Comparison of ENCODE assay signal across 8 mouse cellular contexts in the genomic region with DNA sequence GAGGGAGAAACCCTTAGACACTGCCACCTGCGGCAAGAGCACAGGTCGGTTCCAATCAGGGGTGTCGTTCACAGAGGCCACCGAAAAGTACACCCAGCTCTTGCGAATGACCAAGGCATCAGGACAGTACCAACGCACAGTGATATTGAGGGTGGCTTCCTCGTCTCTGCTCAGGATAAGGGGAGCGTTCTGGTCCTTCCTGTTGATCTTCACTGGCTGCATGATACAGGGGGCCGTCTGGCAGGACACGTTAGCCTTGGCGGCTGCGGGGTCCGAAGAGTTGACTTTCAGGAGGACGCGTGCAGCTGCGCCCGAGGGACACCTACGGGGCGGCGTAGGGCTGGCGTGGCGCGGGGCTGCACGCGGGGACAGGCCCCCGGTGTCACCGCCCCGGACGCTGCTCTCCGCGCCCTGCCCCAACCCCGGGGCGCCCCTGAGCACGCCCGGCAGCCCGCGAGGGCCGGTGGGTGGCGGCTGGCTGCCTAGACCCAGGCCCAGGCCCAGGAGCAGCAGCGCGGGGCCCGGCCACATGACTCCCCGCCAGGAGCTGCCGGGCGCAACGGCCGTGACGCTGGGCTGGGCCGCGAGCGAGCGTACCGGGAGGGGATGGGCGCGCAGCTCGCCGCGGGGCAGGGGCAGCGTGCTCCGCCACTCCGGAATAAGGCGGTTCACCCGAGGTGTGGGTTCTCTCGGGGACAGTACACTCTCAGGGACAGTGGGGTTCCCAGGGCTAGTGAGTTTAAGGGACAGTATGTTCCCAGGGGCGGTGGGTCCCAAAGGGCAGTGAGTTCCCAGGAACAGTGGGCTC. TPM values are rescaled to one million over a fixed set of nuclear protein-coding genes. Genes with fewer than 3 reads are reported as not detected.
DNase-seq lines count a peak whose midpoint lies in the region; ATAC-seq and TF ChIP-seq lines count a peak whose summit lies in the region.

A gene (minus strand): TSS at position 532 of the 808 bp plus-strand sequence.

- peak; percentile 36 for DNase-seq in kidney, adult 18-20 months
- DNase-seq in kidney, adult 9 months = no peak
- DNase-seq in Muller cell, postnatal 12 days (ENCODE audit: inconsistent ontology term) = peak; percentile 17
- peak; percentile 73 for DNase-seq in embryo, embryonic 11 days
- peak; percentile 60 to 74 for DNase-seq in kidney, postnatal 4 days
- peak; percentile 51 for DNase-seq in midbrain, embryonic 10.5 days (ENCODE audit: low spot score)
- peak; percentile 45 for DNase-seq in stomach, postnatal 0 days (ENCODE audit: low spot score)

- ATAC-seq in heart, embryonic 13.5 days (ENCODE audit: extremely low read depth, insufficient number of reproducible peaks, low FRiP score, low TSS enrichment) = peak; percentile 51; the same call in 1 of the 2 replicates
- peak; percentile 85 for ATAC-seq in stomach, postnatal 0 days (ENCODE audit: low FRiP score, low TSS enrichment)

- peaks cover 49% of the 10 kb centered on the region for H3K27me3 ChIP-seq in heart, embryonic 13.5 days (replicated peaks)
- peaks cover 39% of the 10 kb centered on the region for H3K27me3 ChIP-seq in midbrain, embryonic 10.5 days (ENCODE audit: low read depth, poor library complexity, severe bottlenecking)
- no peaks in the 10 kb centered on the region for H3K27me3 ChIP-seq in stomach, postnatal 0 days (ENCODE audit: control insufficient read depth, insufficient read depth, low read length)

- no peak within 1 kb of the TSS for H3K27ac ChIP-seq in heart, embryonic 13.5 days (replicated peaks)
- peak within 1 kb of the TSS; percentile 82 for H3K27ac ChIP-seq in midbrain, embryonic 10.5 days (replicated peaks)
- H3K27ac ChIP-seq in stomach, postnatal 0 days (replicated peaks) = 0 out of 2 replicates have a peak within 1 kb of the TSS, but pooled peaks have one; percentile 53

- peaks cover 3% of the 10 kb centered on the region; the same call in 1 of the 2 replicates for H3K4me1 ChIP-seq in heart, embryonic 13.5 days
- peaks cover 10% of the 10 kb centered on the region for H3K4me1 ChIP-seq in midbrain, embryonic 10.5 days
- H3K4me1 ChIP-seq in stomach, postnatal 0 days (replicated peaks; ENCODE audit: control insufficient read depth, insufficient read depth) = no peaks in the 10 kb centered on the region

- no peak for TF ChIP-seq EP300 in stomach, postnatal 0 days (optimal IDR thresholded peaks at IDR 0.05)

- no peaks in the 10 kb centered on the region for H3K36me3 ChIP-seq in heart, embryonic 13.5 days
- H3K36me3 ChIP-seq in midbrain, embryonic 10.5 days = no peaks in the 10 kb centered on the region
- no peaks in the 10 kb centered on the region for H3K36me3 ChIP-seq in stomach, postnatal 0 days (ENCODE audit: control insufficient read depth, insufficient read depth, low read length)

- peak within 1 kb of the TSS; percentile 88 for H3K9ac ChIP-seq in heart, embryonic 13.5 days
- H3K9ac ChIP-seq in stomach, postnatal 0 days (ENCODE audit: low read length) = peak within 1 kb of the TSS; percentile 70

- H3K4me2 ChIP-seq in heart, embryonic 13.5 days = peak within 1 kb of the TSS; percentile 91
- peak within 1 kb of the TSS; percentile 93 for H3K4me2 ChIP-seq in stomach, postnatal 0 days (replicated peaks; ENCODE audit: low read depth)

- no peak for TF ChIP-seq CTCF in stomach, postnatal 0 days (IDR thresholded peaks at IDR 0.05; ENCODE audit: low read depth)

- peak within 1 kb of the TSS; percentile 60 for H3K4me3 ChIP-seq in heart, embryonic 13.5 days
- peak within 1 kb of the TSS; percentile 68 for H3K4me3 ChIP-seq in midbrain, embryonic 10.5 days
- peak within 1 kb of the TSS; percentile 51 for H3K4me3 ChIP-seq in stomach, postnatal 0 days (ENCODE audit: low read depth, low read length)

- H3K9me3 ChIP-seq in heart, embryonic 13.5 days = peaks cover 12% of the 10 kb centered on the region
- peaks cover 25% of the 10 kb centered on the region; the same call in 1 of the 2 replicates for H3K9me3 ChIP-seq in midbrain, embryonic 10.5 days (replicated peaks)
- no peaks in the 10 kb centered on the region for H3K9me3 ChIP-seq in stomach, postnatal 0 days (ENCODE audit: control insufficient read depth, low read length)

- 2% methylated on average over 55 of the region's 65 CpGs for WGBS in heart, embryonic 13.5 days
- WGBS in midbrain, embryonic 10.5 days = 2% methylated on average over 65 of the region's 65 CpGs
- WGBS in stomach, postnatal 0 days = 2% methylated on average over 61 of the region's 65 CpGs

RNA-seq across cellular contexts. Expression of the gene that starts here (rescaled TPM):
- 0.13 and 0.19 TPM in 2 replicates for polyA plus RNA-seq in heart, embryonic 13.5 days (2015; fragmentation: Nextera tagmentation; extraction: Ambion mirVana)
- 0.06 TPM in 1 of 2 replicates, not detected in the other for polyA plus RNA-seq in midbrain, embryonic 10.5 days (2016; fragmentation: Nextera tagmentation; extraction: Ambion mirVana)
- 0.21 and 0.27 TPM in 2 replicates for polyA plus RNA-seq in stomach, postnatal 0 days (2015; fragmentation: Nextera tagmentation; extraction: Ambion mirVana)

Comparison
In these comparisons a context has a peak if more than half of its experiments do, and no peak if none do; other contexts are left out.
1. Peak in ATAC-seq, H3K4me3 ChIP-seq, H3K9ac ChIP-seq and H3K4me2 ChIP-seq in heart, embryonic 13.5 days; RNA of the gene not detected or under 1 TPM.
2. Peak in DNase-seq, H3K4me3 ChIP-seq and H3K27ac ChIP-seq in midbrain, embryonic 10.5 days; RNA of the gene not detected or under 1 TPM.
3. Peak in DNase-seq, ATAC-seq, H3K4me3 ChIP-seq, H3K27ac ChIP-seq, H3K9ac ChIP-seq and H3K4me2 ChIP-seq in stomach, postnatal 0 days; RNA of the gene not detected or under 1 TPM.